Mouse (Mus musculus) CD4-positive, CD25-positive, alpha-beta regulatory T cell, adult 4 months (primary cell): Measurements from ENCODE around the gene Maml3. TPM values are rescaled to one million over a fixed set of nuclear protein-coding genes. Genes with fewer than 3 reads are reported as not detected.
A peak's percentile ranks its signal among the peaks of the same experiment; 100 is the strongest.

Source experiments
- ATAC-seq: one replicate; pipeline ENCODE4 v1.8.0; 2017
- polyA plus RNA-seq, 2 experiments: library from polyadenylated mRNA; unstranded; fragments of 100-300 nt; shearing (Covaris generic); gene quantifications; one replicate each; pipeline ENCODE4 v1.2.1; 2017

Gene Maml3
- polyA plus RNA-seq, 2 experiments from 2014 or later = 0.56 to 0.62 TPM

GRCm38 (mm10) chr3:51654303-51655055 lies 450.4 kb downstream of the Maml3 start:
- ATAC-seq = peak; percentile 86

GRCm38 (mm10) chr3:51652701-51653100 lies 452.2 kb downstream of the Maml3 start:
- ATAC-seq = peak; percentile 33

GRCm38 (mm10) chr3:51652292-51652691 lies 452.6 kb downstream of the Maml3 start:
- ATAC-seq = peak; percentile 68

- ATAC-seq = no peak
These were observed 453.7 kb downstream of the Maml3 start for GRCm38 (mm10) chr3:51651149-51651548.

GRCm38 (mm10) chr3:51649986-51650385 lies 454.9 kb downstream of the Maml3 start:
- ATAC-seq = no peak

GRCm38 (mm10) chr3:51649426-51649825 lies 455.4 kb downstream of the Maml3 start:
- ATAC-seq = no peak

- ATAC-seq = peak; percentile 67
These were observed 456.7 kb downstream of the Maml3 start for GRCm38 (mm10) chr3:51648037-51648664.

- ATAC-seq = no peak
These were observed 457.5 kb downstream of the Maml3 start for GRCm38 (mm10) chr3:51647356-51647755.

- ATAC-seq = no peak
These were observed 458.6 kb downstream of the Maml3 start for GRCm38 (mm10) chr3:51646301-51646700.

GRCm38 (mm10) chr3:51645484-51645883 lies 459.4 kb downstream of the Maml3 start:
- no peak for ATAC-seq

GRCm38 (mm10) chr3:51638260-51638659 lies 466.6 kb downstream of the Maml3 start:
- ATAC-seq = no peak

GRCm38 (mm10) chr3:51637326-51637725 lies 467.6 kb downstream of the Maml3 start:
- peak; percentile 37 for ATAC-seq

- peak; percentile 80 for ATAC-seq
These were observed 468.2 kb downstream of the Maml3 start for GRCm38 (mm10) chr3:51636700-51637099.

- ATAC-seq = no peak
These were observed 468.9 kb downstream of the Maml3 start for GRCm38 (mm10) chr3:51635960-51636359.

Other genes with a start within 250 kb of the Maml3 start
- 10 to 100 TPM; 37.1 to 38.9 TPM for gene Foxo1, start 163.3 kb upstream of the Maml3 start, polyA plus RNA-seq